Mouse (Mus musculus) CD4-positive, CD25-positive, alpha-beta regulatory T cell, adult 4 months (primary cell): ENCODE results near the gene Ssna1. TPM values are rescaled to one million over a fixed set of nuclear protein-coding genes. Genes with fewer than 3 reads are reported as not detected.

ENCODE experiments used
- ATAC-seq: one replicate; pipeline ENCODE4 v1.8.0; 2017
- polyA plus RNA-seq, 2 experiments: library from polyadenylated mRNA; unstranded; fragments of 100-300 nt; shearing (Covaris generic); gene quantifications; one replicate each; pipeline ENCODE4 v1.2.1; 2017

Ssna1 gene
- 100 to 1,000 TPM; 124 to 131 TPM for polyA plus RNA-seq

GRCm38 (mm10) chr2:25271827-25272511 is at the start of gene Ssna1, which contains the start of gene Anapc2:
Gene Ssna1 (minus strand): TSS chr2:25272438.
Gene Anapc2 (plus strand): TSS chr2:25272478.
- ATAC-seq, result peak; percentile 91

GRCm38 (mm10) chr2:25320084-25320483 is 47.8 kb upstream of the Ssna1 start:
- no peak for ATAC-seq

- ATAC-seq, result no peak
Measured at GRCm38 (mm10) chr2:25318971-25319773, 46.9 kb upstream of the Ssna1 start, which contains the start of gene Grin1. Gene Grin1 (minus strand): TSS chr2:25319187.

GRCm38 (mm10) chr2:25318119-25318966 is 46.1 kb upstream of the Ssna1 start:
- ATAC-seq, result no peak

- ATAC-seq, result no peak
Measured at GRCm38 (mm10) chr2:25311491-25311891, 39.3 kb upstream of the Ssna1 start.

- no peak for ATAC-seq
Measured at GRCm38 (mm10) chr2:25310969-25311368, 38.7 kb upstream of the Ssna1 start.

GRCm38 (mm10) chr2:25310180-25310579 is 37.9 kb upstream of the Ssna1 start:
- no peak for ATAC-seq

GRCm38 (mm10) chr2:25305587-25306359 is 33.5 kb upstream of the Ssna1 start:
- no peak for ATAC-seq

GRCm38 (mm10) chr2:25304657-25305541 is 32.7 kb upstream of the Ssna1 start:
- ATAC-seq, result peak; percentile 68

- ATAC-seq, result no peak
Measured at GRCm38 (mm10) chr2:25303931-25304656, 31.9 kb upstream of the Ssna1 start.

- no peak for ATAC-seq
Measured at GRCm38 (mm10) chr2:25303452-25303851, 31.2 kb upstream of the Ssna1 start.

- ATAC-seq, result no peak
Measured at GRCm38 (mm10) chr2:25298046-25298445, 25.8 kb upstream of the Ssna1 start.

GRCm38 (mm10) chr2:25297093-25297492 is 24.9 kb upstream of the Ssna1 start:
- no peak for ATAC-seq

GRCm38 (mm10) chr2:25293706-25294105 is 21.5 kb upstream of the Ssna1 start:
- no peak for ATAC-seq

- ATAC-seq, result peak; percentile 62
Measured at GRCm38 (mm10) chr2:25292856-25293255, 20.6 kb upstream of the Ssna1 start.

- no peak for ATAC-seq
Measured at GRCm38 (mm10) chr2:25292054-25292544, 19.9 kb upstream of the Ssna1 start.

GRCm38 (mm10) chr2:25291184-25292053 is 19.2 kb upstream of the Ssna1 start:
- no peak for ATAC-seq

- no peak for ATAC-seq
Measured at GRCm38 (mm10) chr2:25290816-25291130, 18.5 kb upstream of the Ssna1 start.
